Mouse (Mus musculus) embryonic stem cell, embryonic (primary cell): ENCODE results near the gene Tent5c.

Experiments
- CTCF ChIA-PET, 4 experiments: fragments of 300-600 bp in 2 of 4; fragments of 350-600 bp in 2 of 4; sonication (Branson Sonifier 250); formaldehyde crosslinking; loops; one replicate each; lab custom pipeline; 2022; ENCODE audit warnings: inconsistent platforms in 2 of 4; lab: Charles Lee
- POLR2A ChIA-PET, 4 experiments: fragments of 300-600 bp in 2 of 4; fragments of 350-600 bp in 2 of 4; sonication (Branson Sonifier 250); formaldehyde crosslinking; loops; one replicate each; lab custom pipeline; 2022; ENCODE audit warnings: antibody characterized with exemption in 4 of 4, inconsistent platforms in 1 of 4; lab: Charles Lee

The Tent5c gene

DNA sequence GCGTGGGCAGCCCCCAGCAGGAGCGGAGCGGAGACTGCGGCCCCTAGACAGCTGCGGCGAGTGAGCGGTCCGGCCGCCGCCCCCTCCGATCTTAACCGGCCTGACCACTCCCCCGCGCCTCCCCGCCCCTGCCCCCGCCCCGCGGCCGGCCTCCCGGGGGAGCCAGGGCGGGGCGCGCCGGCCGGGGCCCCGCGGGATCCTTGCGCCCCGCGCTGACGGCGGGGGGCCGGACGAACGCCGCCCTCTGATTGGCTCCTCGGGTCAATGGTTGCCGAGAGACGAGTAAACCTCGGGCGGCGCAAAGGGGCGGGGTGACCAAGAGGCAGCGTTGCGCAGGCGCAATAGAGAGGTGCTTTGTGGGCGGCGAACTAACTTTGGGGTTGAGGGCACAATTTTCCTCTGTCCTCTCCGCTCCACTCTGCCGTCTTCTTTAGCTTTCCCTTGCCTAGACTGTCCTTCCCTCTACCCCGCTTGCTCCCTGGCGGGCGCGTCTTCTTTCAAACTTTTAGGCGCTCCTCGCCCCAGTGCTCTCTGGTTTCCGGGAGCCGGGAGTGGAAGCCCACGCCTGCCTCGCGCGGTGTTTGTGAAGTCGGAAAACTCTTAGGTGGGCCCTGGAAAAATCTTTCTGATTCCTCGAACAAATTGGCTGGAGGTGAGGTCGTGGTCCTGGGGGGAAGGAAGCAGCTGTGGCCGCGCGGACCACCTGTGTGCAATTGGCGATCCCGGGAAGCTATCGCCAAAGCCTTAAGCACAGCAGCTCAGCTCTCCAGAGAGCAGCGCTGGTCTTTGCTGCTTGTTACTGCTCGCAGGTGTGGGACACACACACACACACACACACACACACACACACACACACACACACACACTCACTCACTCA lies at the start of gene Tent5c:
Gene Tent5c (minus strand): TSS at position 192 of the 877 bp plus-strand sequence.
- POLR2A ChIA-PET, result interaction anchor here in 3 of 4 experiments (0.6 to 2.6 kb wide), 26 partner anchors 9 to 1678 kb away, joined by 3 to 19 read pairs (median 3); partner anchors contain the start of genes Trim45 (in 1 of the 3) and Wars2 (in 1 of the 3)
- CTCF ChIA-PET, result interaction anchor here in 2 of 4 experiments (0.6 to 1.5 kb wide), 3 partner anchors 67 to 125 kb away, joined by 3 to 4 read pairs (median 3); no protein-coding TSS in a partner anchor

- POLR2A ChIA-PET, result no interaction called here
Measured at GRCm38 (mm10) chr3:100536686-100537085, 47.6 kb upstream of the Tent5c start.

GRCm38 (mm10) chr3:100535902-100536301 lies 46.8 kb upstream of the Tent5c start:
- ChIA-PET POLR2A (interaction anchor here in 2 of 4 experiments (0.8 to 0.9 kb wide), 2 partner anchors 47 to 151 kb away, joined by 3 to 13 read pairs; partner anchors contain the start of gene Tent5c (in 1 of the 2)), CTCF (no interaction called here)

More at GRCm38 (mm10) chr3:100536686-100537085, 47.6 kb upstream of the Tent5c start:
- CTCF ChIA-PET, result no interaction called here

DNA sequence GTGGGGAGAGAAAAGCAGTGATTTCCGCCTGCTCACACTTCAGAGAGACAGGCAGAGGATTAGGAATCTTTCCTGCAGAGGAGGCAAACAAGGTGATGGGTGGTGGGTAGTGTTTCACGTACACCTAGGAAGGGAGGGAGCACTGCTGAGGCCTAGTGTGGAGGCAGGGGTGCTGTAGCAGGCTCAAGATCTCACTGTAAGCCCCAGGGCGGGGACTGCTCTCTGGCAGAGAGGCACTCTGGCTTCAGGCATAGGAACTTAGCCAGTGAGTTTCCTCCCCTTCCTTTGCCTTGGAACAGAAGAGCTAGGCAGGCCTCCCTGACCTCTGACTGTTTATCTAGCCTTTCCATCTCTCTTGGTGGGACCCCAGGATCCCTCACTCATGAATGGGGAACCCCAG lies 46.2 kb upstream of the Tent5c start:
- CTCF ChIA-PET, result no interaction called here
- POLR2A ChIA-PET, result interaction anchor here in 2 of 4 experiments (0.8 to 0.9 kb wide), 2 partner anchors 46 to 152 kb away, joined by 3 to 13 read pairs; partner anchors contain the start of gene Tent5c (in 1 of the 2)

- ChIA-PET POLR2A (interaction anchor here in 1 of 4 experiments (1.9 kb wide), 1 partner anchor 45 kb away, joined by 4 read pairs; the partner anchor contains the start of gene Tent5c), CTCF (no interaction called here)
Measured at GRCm38 (mm10) chr3:100534394-100534793, 45.3 kb upstream of the Tent5c start.

GRCm38 (mm10) chr3:100533429-100533828 lies 44.3 kb upstream of the Tent5c start:
- POLR2A ChIA-PET, result interaction anchor here in 1 of 4 experiments (1.9 kb wide), 1 partner anchor 44 kb away, joined by 4 read pairs; the partner anchor contains the start of gene Tent5c
- CTCF ChIA-PET, result interaction anchor here in 1 of 4 experiments (0.6 kb wide), 1 partner anchor 111 kb away, joined by 3 read pairs; no protein-coding TSS in a partner anchor

GRCm38 (mm10) chr3:100530919-100531318 lies 41.8 kb upstream of the Tent5c start:
- ChIA-PET POLR2A (no interaction called here), CTCF (interaction anchor here in 1 of 4 experiments (0.6 kb wide), 1 partner anchor 238 kb away, joined by 3 read pairs; no protein-coding TSS in a partner anchor)

DNA sequence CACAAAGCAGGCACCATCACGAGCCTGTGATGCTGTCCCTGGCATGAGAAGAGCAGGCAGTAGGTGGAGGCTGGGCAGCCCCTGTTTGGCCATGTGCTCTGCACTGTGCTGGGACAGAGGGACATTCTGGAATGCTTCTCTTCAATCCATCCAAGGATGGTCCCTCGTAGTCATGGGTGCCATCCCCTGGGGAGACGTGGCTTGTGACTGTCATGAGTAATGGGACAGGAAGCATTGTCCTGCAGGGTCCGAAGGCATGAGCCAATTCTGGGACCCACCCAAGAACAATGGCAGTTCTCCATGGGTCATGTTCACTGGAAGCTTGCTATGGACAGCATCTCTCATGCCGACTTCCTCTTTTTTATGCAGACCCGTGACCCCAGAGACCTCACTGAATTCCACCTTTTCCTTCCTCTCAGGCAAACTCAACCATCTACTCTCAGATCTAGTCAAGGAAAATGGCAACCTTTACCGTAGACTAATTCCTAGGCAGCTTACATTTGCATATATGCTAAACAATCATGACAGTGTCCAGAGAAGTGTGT lies 41.2 kb upstream of the Tent5c start:
- CTCF ChIA-PET, result no interaction called here
- POLR2A ChIA-PET, result interaction anchor here in 1 of 4 experiments (0.5 kb wide), 1 partner anchor 174 kb away, joined by 3 read pairs; no protein-coding TSS in a partner anchor

- POLR2A ChIA-PET, result interaction anchor here in 2 of 4 experiments (0.6 to 1.3 kb wide), 2 partner anchors 41 to 73 kb away, joined by 3 to 5 read pairs; no protein-coding TSS in a partner anchor
- CTCF ChIA-PET, result no interaction called here
Measured at GRCm38 (mm10) chr3:100522671-100523070, 33.5 kb upstream of the Tent5c start.

- ChIA-PET POLR2A (no interaction called here), CTCF (no interaction called here)
Measured at GRCm38 (mm10) chr3:100521626-100522025, 32.5 kb upstream of the Tent5c start.

- CTCF ChIA-PET, result no interaction called here
- POLR2A ChIA-PET, result interaction anchor here in 1 of 4 experiments (0.6 kb wide), 1 partner anchor 103 kb away, joined by 3 read pairs; no protein-coding TSS in a partner anchor
Measured at GRCm38 (mm10) chr3:100515754-100516141, 26.6 kb upstream of the Tent5c start.

GRCm38 (mm10) chr3:100515093-100515753 lies 26.1 kb upstream of the Tent5c start:
- POLR2A ChIA-PET, result interaction anchor here in 1 of 4 experiments (0.6 kb wide), 1 partner anchor 102 kb away, joined by 3 read pairs; no protein-coding TSS in a partner anchor
- CTCF ChIA-PET, result no interaction called here

- CTCF ChIA-PET, result no interaction called here
- POLR2A ChIA-PET, result no interaction called here
Measured at GRCm38 (mm10) chr3:100507174-100507573, 18.1 kb upstream of the Tent5c start.

DNA sequence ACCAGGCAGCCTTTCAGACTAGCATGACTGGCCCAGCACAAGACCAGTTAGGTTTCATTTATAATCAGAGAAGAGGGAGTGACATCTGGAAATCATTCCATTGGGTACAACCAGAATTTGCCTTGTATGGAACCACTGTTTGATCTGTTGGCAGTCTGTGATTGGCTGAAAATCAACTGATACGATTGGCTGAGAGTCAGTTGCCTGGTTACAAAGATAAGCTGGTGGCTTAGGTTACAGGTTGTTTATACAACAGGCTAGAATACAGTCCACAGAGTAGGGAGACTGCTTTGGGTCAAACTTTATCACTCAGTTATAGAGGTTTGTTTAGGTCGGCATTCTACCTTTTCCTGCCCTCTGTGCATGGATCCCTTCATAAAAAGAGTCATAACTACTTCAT lies 17.6 kb upstream of the Tent5c start:
- ChIA-PET CTCF (no interaction called here), POLR2A (no interaction called here)

DNA sequence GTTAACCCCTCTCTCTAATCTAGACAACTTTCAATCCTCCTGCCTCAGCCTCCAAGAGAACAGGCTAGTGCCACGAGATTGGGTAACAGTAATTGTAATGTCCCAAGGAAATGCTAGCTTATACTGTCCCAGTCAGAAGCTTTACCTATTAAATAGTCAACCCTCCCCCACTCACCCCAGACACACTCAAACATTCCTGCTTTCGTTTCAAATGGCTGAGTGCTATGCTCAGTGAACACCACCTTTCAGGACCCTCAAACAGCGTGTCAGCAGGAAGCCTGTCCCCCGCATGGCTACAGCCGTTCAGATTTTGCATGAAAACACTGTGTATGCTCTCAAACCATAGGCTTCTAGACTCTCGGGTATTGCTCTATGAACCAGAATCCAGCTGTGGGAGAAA lies 14.8 kb upstream of the Tent5c start:
- ChIA-PET CTCF (no interaction called here), POLR2A (no interaction called here)

GRCm38 (mm10) chr3:100502516-100502915 lies 13.4 kb upstream of the Tent5c start:
- CTCF ChIA-PET, result no interaction called here
- POLR2A ChIA-PET, result no interaction called here

DNA sequence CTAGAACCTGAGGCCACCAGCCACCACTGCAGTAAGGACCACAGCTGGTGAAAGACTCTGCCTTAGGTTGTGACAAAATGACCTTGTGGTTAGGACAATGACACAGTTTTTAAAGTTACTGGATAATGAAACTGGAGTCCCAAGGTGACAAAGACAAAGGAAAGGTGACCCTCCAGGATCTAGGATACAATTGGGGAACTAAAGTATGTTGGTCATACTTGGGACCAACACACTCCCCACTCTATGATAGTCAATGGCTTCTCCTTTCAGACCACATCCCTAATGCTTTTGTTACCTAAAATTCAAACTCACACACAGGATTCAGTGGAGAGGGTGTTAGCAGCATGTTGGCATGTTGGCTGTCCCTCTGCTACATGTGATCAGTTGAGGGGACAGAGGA lies 12.8 kb upstream of the Tent5c start:
- CTCF ChIA-PET, result no interaction called here
- POLR2A ChIA-PET, result no interaction called here

- POLR2A ChIA-PET, result interaction anchor here in 2 of 4 experiments (1.1 to 1.4 kb wide), 2 partner anchors 9 to 14 kb away, joined by 3 read pairs; no protein-coding TSS in a partner anchor
- CTCF ChIA-PET, result interaction anchor here in 2 of 4 experiments (0.6 kb wide), 2 partner anchors 23 to 860 kb away, joined by 3 read pairs; no protein-coding TSS in a partner anchor
Measured at GRCm38 (mm10) chr3:100496081-100496480, 7.0 kb upstream of the Tent5c start.

DNA sequence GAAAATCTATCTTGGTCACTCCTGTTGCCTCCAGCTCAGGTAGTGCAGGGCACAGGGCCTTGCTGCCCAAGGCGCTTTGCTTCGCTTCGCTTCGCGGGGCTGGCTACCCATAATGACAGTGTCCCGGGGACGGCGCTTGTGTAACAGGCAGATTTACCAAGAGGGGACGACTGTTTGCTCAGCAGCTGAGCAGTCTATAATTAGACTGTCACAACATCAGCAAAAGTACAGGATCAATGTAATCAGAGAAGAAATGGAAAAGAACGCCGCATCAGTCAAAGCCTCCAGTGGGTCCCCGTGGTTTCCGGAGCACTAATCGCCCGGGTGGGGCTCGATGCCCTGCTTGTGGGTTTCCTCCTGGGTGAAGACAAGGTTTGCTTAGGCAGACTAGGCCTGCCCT lies 6.3 kb upstream of the Tent5c start:
- ChIA-PET CTCF (no interaction called here), POLR2A (no interaction called here)
